Mouse (Mus musculus) embryonic facial prominence, embryonic 12.5 days (tissue): Measurements from ENCODE around the gene BC052040. TPM values are rescaled to one million over a fixed set of nuclear protein-coding genes. Genes with fewer than 3 reads are reported as not detected.

Experiments used
- ATAC-seq: fragments of 200-750 bp; cut with Nextera tagmentation; 2 replicates; pipeline ENCODE4 v1.8.0; 2017; ENCODE audit not compliant: insufficient number of reproducible peaks, insufficient read depth, low FRiP score, low TSS enrichment
- H3K27ac ChIP-seq: fragments of 300-500 bp; sonication (generic); 2 replicates; pipeline ENCODE4 v1.5.1; 2016; ENCODE audit warnings: mild to moderate bottlenecking
- H3K27me3 ChIP-seq: fragments of 300-500 bp; sonication (generic); 2 replicates; pipeline ENCODE4 v1.6.1; 2016; ENCODE audit warnings: mild to moderate bottlenecking, moderate library complexity
- H3K36me3 ChIP-seq: fragments of 300-500 bp; sonication (generic); 2 replicates; pipeline ENCODE4 v1.6.1; 2016; ENCODE audit warnings: mild to moderate bottlenecking
- H3K4me1 ChIP-seq: fragments of 300-500 bp; sonication (generic); 2 replicates; pipeline ENCODE4 v1.6.1; 2016
- H3K4me2 ChIP-seq: fragments of 300-500 bp; sonication (generic); replicated peaks from 2 replicates; pipeline ENCODE4 v1.6.1; 2016; ENCODE audit warnings: mild to moderate bottlenecking, moderate library complexity
- H3K4me3 ChIP-seq: fragments of 300-500 bp; sonication (generic); 2 replicates; pipeline ENCODE4 v1.5.1; 2016; ENCODE audit warnings: mild to moderate bottlenecking
- H3K9ac ChIP-seq: fragments of 300-500 bp; sonication (generic); 2 replicates; pipeline ENCODE4 v1.6.1; 2016; ENCODE audit warnings: mild to moderate bottlenecking, moderate library complexity
- H3K9me3 ChIP-seq: fragments of 300-500 bp; sonication (generic); 2 replicates; pipeline ENCODE4 v1.6.1; 2016; ENCODE audit warnings: mild to moderate bottlenecking, moderate library complexity
- WGBS: fragments of 180-500 bp; shearing (Covaris S2); methylation state at CpG from one replicate; pipeline ENCODE4 v1.1.7; 2016; 5-methylcytosine and 5-hydroxymethylcytosine counted together
- polyA plus RNA-seq: library from polyadenylated mRNA; unstranded; fragments of >200 nt; fragmentation: Nextera tagmentation; extraction: Ambion mirVana; gene quantifications from 2 replicates; pipeline ENCODE4 v1.2.1, GENCODE M21; 2016

BC052040 gene
- polyA plus RNA-seq, 1 experiment from 2014 or later = 14.4 TPM

- Histone ChIP-seq H3K9ac (no peak overlapping the region), H3K4me1 (peaks cover 5% of the 10 kb centered on the region; the same call in 1 of the 2 replicates), H3K4me3 (no peak overlapping the region), H3K9me3 (no peaks in the 10 kb centered on the region), H3K36me3 (no peaks in the 10 kb centered on the region), H3K4me2 (no peak overlapping the region), H3K27me3 (no peaks in the 10 kb centered on the region), H3K27ac (no peak overlapping the region)
- ATAC-seq = no peak
- WGBS = 77% methylated on average over 6 of the region's 6 CpGs
These were observed 79.0 kb downstream of the BC052040 start for GRCm38 (mm10) chr2:115660213-115661120.

GRCm38 (mm10) chr2:115667516-115667915, 86.0 kb downstream of the BC052040 start:
- no peak for ATAC-seq
- no peaks in the 10 kb centered on the region for H3K9me3 ChIP-seq
- no peak overlapping the region for H3K4me3 ChIP-seq
- H3K9ac ChIP-seq = no peak overlapping the region
- H3K27me3 ChIP-seq = no peaks in the 10 kb centered on the region
- H3K4me1 ChIP-seq = no peaks in the 10 kb centered on the region
- no peak overlapping the region for H3K4me2 ChIP-seq
- H3K36me3 ChIP-seq = no peaks in the 10 kb centered on the region
- 62% methylated on average over 2 of the region's 2 CpGs for WGBS
- no peak overlapping the region for H3K27ac ChIP-seq

- ATAC-seq = no peak
- Histone ChIP-seq H3K4me1 (peaks cover 4% of the 10 kb centered on the region; the same call in 1 of the 2 replicates), H3K27ac (no peak overlapping the region), H3K27me3 (no peaks in the 10 kb centered on the region), H3K9ac (no peak overlapping the region), H3K4me3 (no peak overlapping the region), H3K9me3 (no peaks in the 10 kb centered on the region), H3K4me2 (no peak overlapping the region), H3K36me3 (no peaks in the 10 kb centered on the region)
- 92% methylated on average over 7 of the region's 7 CpGs for WGBS
These were observed 91.6 kb downstream of the BC052040 start for GRCm38 (mm10) chr2:115673054-115673660.

- 79% methylated on average over 5 of the region's 5 CpGs for WGBS
- Histone ChIP-seq H3K27me3 (no peaks in the 10 kb centered on the region), H3K4me2 (no peak overlapping the region), H3K27ac (no peak overlapping the region), H3K9ac (no peak overlapping the region), H3K4me1 (peaks cover 3% of the 10 kb centered on the region; the same call in 1 of the 2 replicates), H3K36me3 (no peaks in the 10 kb centered on the region), H3K9me3 (no peaks in the 10 kb centered on the region), H3K4me3 (no peak overlapping the region)
- ATAC-seq = no peak
These were observed 97.3 kb downstream of the BC052040 start for GRCm38 (mm10) chr2:115678786-115679185.

GRCm38 (mm10) chr2:115685250-115685649, 103.7 kb downstream of the BC052040 start:
- Histone ChIP-seq H3K27ac (no peak overlapping the region), H3K4me3 (no peak overlapping the region), H3K9me3 (no peaks in the 10 kb centered on the region), H3K27me3 (no peaks in the 10 kb centered on the region), H3K4me2 (no peak overlapping the region), H3K4me1 (no peaks in the 10 kb centered on the region), H3K9ac (no peak overlapping the region), H3K36me3 (no peaks in the 10 kb centered on the region)
- no peak for ATAC-seq
- WGBS = 83% methylated on average over 3 of the region's 3 CpGs

- Histone ChIP-seq H3K4me3 (no peak overlapping the region), H3K4me2 (no peak overlapping the region), H3K27me3 (no peaks in the 10 kb centered on the region), H3K36me3 (no peaks in the 10 kb centered on the region), H3K4me1 (no peaks in the 10 kb centered on the region), H3K9me3 (no peaks in the 10 kb centered on the region), H3K27ac (no peak overlapping the region), H3K9ac (no peak overlapping the region)
- 97% methylated on average over 4 of the region's 4 CpGs for WGBS
- no peak for ATAC-seq
These were observed 106.1 kb downstream of the BC052040 start for GRCm38 (mm10) chr2:115687612-115688011.

- no peak overlapping the region for H3K9ac ChIP-seq
- no peak for ATAC-seq
- no peaks in the 10 kb centered on the region for H3K9me3 ChIP-seq
- 89% methylated on average over 6 of the region's 6 CpGs for WGBS
- no peak overlapping the region for H3K27ac ChIP-seq
- no peaks in the 10 kb centered on the region for H3K4me1 ChIP-seq
- H3K4me3 ChIP-seq = no peak overlapping the region
- H3K4me2 ChIP-seq = no peak overlapping the region
- H3K27me3 ChIP-seq = no peaks in the 10 kb centered on the region
- H3K36me3 ChIP-seq = no peaks in the 10 kb centered on the region
These were observed 106.8 kb downstream of the BC052040 start for GRCm38 (mm10) chr2:115688282-115688681.

- no peaks in the 10 kb centered on the region for H3K36me3 ChIP-seq
- no peak overlapping the region for H3K4me3 ChIP-seq
- H3K27me3 ChIP-seq = no peaks in the 10 kb centered on the region
- H3K4me1 ChIP-seq = no peaks in the 10 kb centered on the region
- ATAC-seq = no peak
- no peak overlapping the region for H3K27ac ChIP-seq
- H3K4me2 ChIP-seq = no peak overlapping the region
- WGBS = 57% methylated on average over 3 of the region's 3 CpGs
- no peaks in the 10 kb centered on the region for H3K9me3 ChIP-seq
- H3K9ac ChIP-seq = no peak overlapping the region
These were observed 112.3 kb downstream of the BC052040 start for GRCm38 (mm10) chr2:115693841-115694240.

- H3K9me3 ChIP-seq = no peaks in the 10 kb centered on the region
- no peak for ATAC-seq
- 78% methylated on average over 6 of the region's 6 CpGs for WGBS
- no peak overlapping the region for H3K4me2 ChIP-seq
- H3K27ac ChIP-seq = no peak overlapping the region
- no peaks in the 10 kb centered on the region for H3K27me3 ChIP-seq
- no peak overlapping the region for H3K9ac ChIP-seq
- no peaks in the 10 kb centered on the region for H3K4me1 ChIP-seq
- H3K36me3 ChIP-seq = no peaks in the 10 kb centered on the region
- H3K4me3 ChIP-seq = no peak overlapping the region
These were observed 112.9 kb downstream of the BC052040 start for GRCm38 (mm10) chr2:115694386-115694785.

GRCm38 (mm10) chr2:115699032-115699431, 117.5 kb downstream of the BC052040 start:
- 83% methylated on average over 5 of the region's 5 CpGs for WGBS
- H3K4me1 ChIP-seq = no peaks in the 10 kb centered on the region
- H3K27ac ChIP-seq = no peak overlapping the region
- no peak overlapping the region for H3K4me3 ChIP-seq
- no peaks in the 10 kb centered on the region for H3K27me3 ChIP-seq
- no peak for ATAC-seq
- no peak overlapping the region for H3K4me2 ChIP-seq
- no peaks in the 10 kb centered on the region for H3K36me3 ChIP-seq
- H3K9ac ChIP-seq = no peak overlapping the region
- no peaks in the 10 kb centered on the region for H3K9me3 ChIP-seq

- H3K27me3 ChIP-seq = no peaks in the 10 kb centered on the region
- no peaks in the 10 kb centered on the region for H3K9me3 ChIP-seq
- no peak overlapping the region for H3K27ac ChIP-seq
- no peak overlapping the region for H3K4me2 ChIP-seq
- no peaks in the 10 kb centered on the region for H3K4me1 ChIP-seq
- no peaks in the 10 kb centered on the region for H3K36me3 ChIP-seq
- ATAC-seq = no peak
- 64% methylated on average over 5 of the region's 5 CpGs for WGBS
- H3K9ac ChIP-seq = no peak overlapping the region
- H3K4me3 ChIP-seq = no peak overlapping the region
These were observed 121.1 kb downstream of the BC052040 start for GRCm38 (mm10) chr2:115702610-115703009.

- Histone ChIP-seq H3K4me1 (no peaks in the 10 kb centered on the region), H3K36me3 (0 out of 2 replicates have a peak, but pooled peaks cover 3% of the 10 kb centered on the region), H3K4me2 (no peak overlapping the region), H3K9me3 (0 out of 2 replicates have a peak, but pooled peaks cover 7% of the 10 kb centered on the region), H3K27me3 (no peaks in the 10 kb centered on the region), H3K27ac (no peak overlapping the region), H3K4me3 (no peak overlapping the region), H3K9ac (no peak overlapping the region)
- WGBS = 67% methylated on average over 5 of the region's 5 CpGs
- ATAC-seq = no peak
These were observed 136.0 kb downstream of the BC052040 start for GRCm38 (mm10) chr2:115717535-115717934.
